Mouse (Mus musculus) liver, postnatal 0 days (tissue): ENCODE results near the gene Klhl24.

Experiments used
- CTCF ChIP-seq: sonication (generic); IDR thresholded peaks from 2 replicates; pipeline ENCODE4 v1.5.1; 2016; ENCODE audit warnings: antibody characterized with exemption, low read depth
- EP300 ChIP-seq: IDR thresholded peaks from 2 replicates; pipeline ENCODE4 v1.6.1; 2016; ENCODE audit warnings: antibody characterized with exemption, low read depth, mild to moderate bottlenecking

GRCm38 (mm10) chr16:20095966-20096365 lies 1.4 kb upstream of the Klhl24 start:
- TF ChIP-seq CTCF (peak; percentile 57), EP300 (no peak)
